Mouse (Mus musculus) bone marrow macrophage, adult 2 months (primary cell): ENCODE measurements around the gene E2f4.

Source experiments
- CTCF ChIP-seq: IDR thresholded peaks from 2 replicates; pipeline ENCODE4 v1.5.1; 2012; ENCODE audit warnings: low read depth, mild to moderate bottlenecking, low read length, moderate library complexity
- POLR2A ChIP-seq: IDR thresholded peaks from 2 replicates; pipeline ENCODE4 v1.6.1; 2012; ENCODE audit warnings: mild to moderate bottlenecking, low read depth, low read length, borderline replicate concordance

GRCm38 (mm10) chr8:105263244-105263912 lies 34.1 kb upstream of the E2f4 start:
- TF ChIP-seq CTCF: no peak
- TF ChIP-seq POLR2A: no peak
